Mouse (Mus musculus) induced T-regulatory cell, adult 2 months (primary cell): ENCODE results near the gene Slc2a5.
A peak's percentile ranks its signal among the peaks of the same experiment; 100 is the strongest.

ENCODE experiments used
- DNase-seq: peaks from one replicate; pipeline ENCODE4 v3.0.0-alpha.2; 2012; ENCODE audit warnings: low read depth

Gene Slc2a5

GRCm38 (mm10) chr4:150105671-150106070 is 13.4 kb upstream of the Slc2a5 start:
- no peak for DNase-seq

- DNase-seq, result no peak
Observed at GRCm38 (mm10) chr4:150106637-150107036, 12.4 kb upstream of the Slc2a5 start.

DNA sequence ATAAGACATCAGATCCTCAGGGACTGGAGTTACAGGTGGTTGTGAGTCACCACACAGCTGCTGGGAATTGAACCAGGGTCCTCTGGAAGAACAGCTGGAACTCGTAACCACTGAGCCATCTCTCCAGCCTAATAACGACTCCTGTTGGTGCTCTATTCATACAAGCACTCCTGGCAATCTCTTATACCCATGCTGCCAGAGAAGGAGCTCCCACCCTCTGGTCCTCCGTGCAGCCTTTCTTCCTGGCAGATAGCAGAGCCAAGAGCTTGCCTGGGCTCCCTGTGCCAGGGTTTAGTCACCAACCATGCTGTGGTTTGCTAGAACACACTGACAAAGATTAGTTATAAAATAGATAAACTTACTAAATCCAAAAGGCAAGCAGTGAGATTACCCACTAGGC is 9.4 kb upstream of the Slc2a5 start:
- no peak for DNase-seq

DNA sequence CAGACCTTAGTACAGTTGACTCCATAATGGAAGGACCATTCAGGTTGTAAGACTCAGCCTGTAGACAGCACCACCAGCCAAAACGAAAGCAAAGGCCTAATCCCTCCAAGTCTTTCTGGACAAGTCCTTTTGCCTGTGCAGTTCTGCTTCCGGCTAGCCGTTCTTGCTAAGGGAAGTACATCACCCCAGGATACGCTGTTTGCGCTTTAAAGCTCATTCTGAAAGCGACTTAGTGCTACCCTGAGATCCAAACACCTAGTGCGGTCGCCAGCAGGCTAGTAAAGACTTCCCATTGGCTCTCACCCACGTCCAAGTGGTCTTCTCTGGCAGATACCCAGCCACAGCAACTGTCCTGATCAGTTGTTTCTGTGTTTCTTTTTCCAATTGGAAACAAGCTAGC is 8.7 kb upstream of the Slc2a5 start:
- DNase-seq, result no peak

- peak; percentile 77 for DNase-seq
Observed at GRCm38 (mm10) chr4:150112867-150113266, 6.2 kb upstream of the Slc2a5 start.

- DNase-seq, result no peak
Observed at GRCm38 (mm10) chr4:150114505-150115061, 4.5 kb upstream of the Slc2a5 start.

DNA sequence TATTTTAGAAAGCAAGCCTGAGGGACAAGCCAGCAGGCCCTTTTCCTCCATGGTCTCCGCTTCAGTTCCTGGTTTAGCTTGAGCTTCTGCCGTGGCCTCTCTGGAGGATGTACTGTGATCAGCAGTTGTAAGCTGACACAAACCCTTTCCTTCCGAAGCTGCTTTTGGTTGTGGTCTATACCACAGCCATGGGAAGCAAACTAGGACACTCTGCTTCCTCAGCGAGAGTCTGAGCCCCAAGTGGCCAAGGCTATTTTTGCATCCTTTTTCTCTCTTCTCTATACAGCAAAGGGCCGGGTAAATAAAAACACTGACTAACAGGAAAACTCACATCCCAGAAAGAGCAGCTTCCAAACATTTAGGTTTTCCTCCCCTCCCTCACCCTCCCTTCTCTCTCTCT is 1.8 kb upstream of the Slc2a5 start:
- DNase-seq, result peak; percentile 49

DNA sequence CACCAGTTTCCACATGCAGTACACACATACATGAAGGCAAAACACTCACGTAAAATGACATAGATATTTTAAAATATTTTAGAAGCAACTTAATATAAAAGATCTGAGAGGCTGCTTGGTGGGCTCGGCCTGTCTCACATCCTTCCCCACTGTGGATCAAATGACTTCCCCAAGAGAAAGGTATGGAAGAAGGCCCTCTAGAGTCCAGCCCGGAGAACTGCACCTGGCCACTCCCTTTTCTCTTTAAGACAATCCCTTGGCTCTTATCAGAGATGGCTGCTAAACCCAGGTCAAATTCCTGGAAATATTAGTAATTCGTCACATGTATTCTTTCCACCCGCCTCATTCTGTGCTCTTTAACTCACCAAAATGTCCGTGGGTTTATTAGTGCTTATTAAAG is 920 bp upstream of the Slc2a5 start:
- no peak for DNase-seq

GRCm38 (mm10) chr4:150119640-150120039 is 557 bp downstream of the Slc2a5 start:
- DNase-seq, result no peak

GRCm38 (mm10) chr4:150120173-150120833 is 1.2 kb downstream of the Slc2a5 start:
- DNase-seq, result no peak

DNA sequence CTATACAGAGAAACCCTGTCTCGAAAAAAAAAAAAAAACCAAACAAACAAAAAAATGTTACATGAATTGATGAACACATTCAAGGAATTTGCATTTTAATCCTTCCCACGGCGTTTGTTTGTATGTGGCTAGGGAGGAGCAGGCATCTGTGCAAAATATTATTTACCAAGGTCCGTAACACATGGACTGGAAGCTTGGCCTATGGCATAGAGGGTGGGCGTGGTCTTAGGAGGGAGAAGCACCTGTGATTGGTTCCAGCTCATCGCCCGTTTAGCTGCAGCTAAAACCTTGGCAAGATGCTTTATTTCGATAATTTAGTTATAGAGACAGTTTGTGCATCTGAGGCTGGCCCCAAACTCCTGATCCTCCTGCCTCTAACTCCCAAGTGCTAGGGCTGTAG is 2.3 kb downstream of the Slc2a5 start:
- DNase-seq, result no peak

GRCm38 (mm10) chr4:150122476-150122875 is 3.4 kb downstream of the Slc2a5 start:
- DNase-seq, result no peak

- DNase-seq, result no peak
Observed at GRCm38 (mm10) chr4:150126373-150126772, 7.3 kb downstream of the Slc2a5 start.

DNA sequence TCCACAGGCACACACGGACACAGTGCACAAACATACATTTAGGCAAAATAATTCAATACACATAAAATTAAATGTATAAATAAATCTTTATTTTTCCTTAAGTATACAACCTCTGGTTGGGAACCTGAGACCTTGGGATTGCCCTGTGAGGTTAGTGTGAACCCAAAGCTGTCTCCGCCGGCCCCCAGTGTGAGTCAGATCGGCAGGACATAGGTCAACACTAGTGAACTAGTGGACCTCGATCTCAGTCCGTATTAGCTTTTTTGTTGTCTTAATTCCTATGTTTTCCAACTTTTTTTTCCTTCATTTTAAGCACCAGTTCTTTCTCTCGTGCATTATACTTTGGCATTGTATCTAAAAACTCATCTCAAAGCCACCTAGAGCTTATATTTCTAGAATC is 8.8 kb downstream of the Slc2a5 start:
- no peak for DNase-seq

- no peak for DNase-seq
Observed at GRCm38 (mm10) chr4:150128571-150128970, 9.5 kb downstream of the Slc2a5 start.

DNA sequence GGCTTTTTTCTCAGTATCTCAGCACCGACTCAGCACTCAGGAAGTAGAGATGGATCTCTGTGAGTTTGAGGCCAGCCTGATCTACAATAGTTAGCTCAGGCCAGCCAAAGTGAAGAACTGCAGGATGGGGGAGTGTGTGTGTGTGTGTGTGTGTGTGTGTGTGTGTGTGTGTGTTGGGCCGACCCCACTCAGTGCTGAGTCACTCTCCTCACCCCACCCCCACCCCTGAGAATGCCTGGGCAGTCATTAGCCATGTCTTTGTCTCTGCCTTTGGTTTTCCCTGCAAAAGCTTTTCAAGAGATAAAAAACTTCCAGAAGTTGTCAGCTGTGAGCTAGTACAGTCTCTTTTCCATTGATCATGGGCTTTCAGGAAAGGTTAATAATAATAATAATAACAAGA is 11.6 kb downstream of the Slc2a5 start:
- DNase-seq, result no peak

GRCm38 (mm10) chr4:150132692-150133271 is 13.7 kb downstream of the Slc2a5 start:
- DNase-seq, result no peak

- no peak for DNase-seq
Observed at GRCm38 (mm10) chr4:150135254-150135653, 16.2 kb downstream of the Slc2a5 start.

DNA sequence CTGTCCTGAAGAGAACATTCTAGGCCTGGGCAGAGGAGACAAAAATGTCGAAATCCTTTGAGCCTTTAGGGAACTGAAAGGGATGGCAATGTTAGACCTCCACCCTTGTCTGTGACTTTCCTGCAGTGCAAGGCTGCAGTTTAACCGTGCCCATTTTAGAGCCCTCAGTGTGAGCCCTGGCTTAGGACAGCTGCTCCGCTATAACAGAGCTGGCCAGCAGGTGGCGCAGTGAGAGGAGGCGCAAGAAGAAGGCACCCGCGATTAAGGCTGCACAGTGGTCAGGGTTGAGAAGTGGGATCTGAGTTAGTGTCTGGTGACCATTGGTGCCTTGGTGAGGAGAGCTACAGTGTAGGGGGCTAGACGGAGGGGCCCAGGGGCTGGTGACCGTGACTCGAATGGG is 17.6 kb downstream of the Slc2a5 start:
- DNase-seq, result peak; percentile 79

- DNase-seq, result peak; percentile 17
Observed at GRCm38 (mm10) chr4:150137368-150138083, 18.4 kb downstream of the Slc2a5 start.

DNA sequence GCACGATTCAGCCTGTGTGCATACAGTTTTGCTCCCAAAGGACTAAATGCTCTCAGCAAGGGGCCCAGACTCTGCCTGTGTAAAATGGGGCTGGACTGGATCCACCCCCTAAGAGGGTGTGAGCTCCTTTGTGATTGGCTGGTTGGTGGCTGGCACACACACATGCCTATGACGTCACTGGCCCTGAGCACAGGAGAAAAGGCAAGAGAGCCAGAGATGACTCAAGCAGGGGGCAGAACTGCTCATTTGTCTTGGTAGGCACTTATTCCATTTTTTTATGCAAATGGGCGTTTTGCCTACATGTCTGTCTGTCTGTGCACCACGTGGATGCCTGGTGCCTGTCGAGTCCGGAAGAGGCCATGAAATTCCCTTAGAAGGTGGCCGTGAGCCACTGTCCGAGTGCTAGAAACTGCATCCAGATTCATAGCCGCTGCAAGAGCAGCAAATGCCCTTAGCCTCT is 19.0 kb downstream of the Slc2a5 start:
- DNase-seq, result peak; percentile 74

DNA sequence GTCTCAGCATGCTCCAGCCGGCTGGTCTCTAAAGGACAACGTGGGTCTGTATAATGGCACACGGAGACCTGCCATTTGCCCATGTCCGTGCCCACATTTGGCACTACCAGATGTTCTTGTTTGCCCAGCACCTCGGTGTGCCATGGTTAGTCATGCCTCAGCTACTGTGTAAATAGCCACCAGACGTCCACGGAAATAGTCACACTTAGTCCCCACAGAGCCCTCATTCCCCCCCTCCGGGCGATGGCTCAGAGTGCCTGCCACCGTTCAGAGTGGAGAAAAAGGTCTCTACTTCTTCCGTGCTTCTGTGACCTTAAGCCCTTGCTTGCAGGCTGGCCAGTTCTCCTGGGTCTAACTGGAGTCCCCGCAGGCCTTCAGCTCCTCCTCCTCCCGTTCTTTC is 20.0 kb downstream of the Slc2a5 start:
- DNase-seq, result no peak

- no peak for DNase-seq
Observed at GRCm38 (mm10) chr4:150140346-150140745, 21.3 kb downstream of the Slc2a5 start.
